Mouse (Mus musculus): ENCODE data around the gene Rit1. TPM values are rescaled to one million over a fixed set of nuclear protein-coding genes. Genes with fewer than 3 reads are reported as not detected.
A peak's percentile ranks its signal among the peaks of the same experiment; 100 is the strongest.

Gene Rit1
- 50.3 and 52.3 TPM in 2 replicates for polyA plus RNA-seq (2014; fragmentation: Nextera tagmentation; extraction: Ambion mirVana)

- WGBS, result 2% methylated on average over 27 of the region's 27 CpGs
- H3K9ac ChIP-seq (ENCODE audit: low read length), result peak within 1 kb of the TSS; percentile 69
- ATAC-seq (ENCODE audit: insufficient read depth, low FRiP score, low TSS enrichment) (peak; percentile 92), DNase-seq (ENCODE audit: low spot score) (peak; percentile 90)
- H3K27me3 ChIP-seq (ENCODE audit: control insufficient read depth, insufficient read depth, low read length), result no peaks in the 10 kb centered on the region
- H3K4me1 ChIP-seq (ENCODE audit: control insufficient read depth, insufficient read depth, low read length), result peaks cover 3% of the 10 kb centered on the region; the same call in 1 of the 2 replicates
- H3K36me3 ChIP-seq (ENCODE audit: control insufficient read depth, insufficient read depth, low read length), result peaks cover 3% of the 10 kb centered on the region
- peak within 1 kb of the TSS; percentile 74 for H3K4me3 ChIP-seq (ENCODE audit: low read depth, low read length)
- no peaks in the 10 kb centered on the region for H3K9me3 ChIP-seq (ENCODE audit: control insufficient read depth, low read length)
- H3K4me2 ChIP-seq (ENCODE audit: low read depth), result peak within 1 kb of the TSS; percentile 79
- H3K27ac ChIP-seq (ENCODE audit: low read depth, low read length), result 0 out of 2 replicates have a peak within 1 kb of the TSS, but pooled peaks have one; percentile 23
Observed at GRCm38 (mm10) chr3:88716399-88717197, at the start of gene Rit1. Rit1 (plus strand) TSS chr3:88716838.

GRCm38 (mm10) chr3:88677399-88677798, 39.2 kb upstream of the Rit1 start:
- peak; percentile 75 for DNase-seq (ENCODE audit: low spot score)
- WGBS, result 12% methylated on average over 11 of the region's 11 CpGs
- Histone ChIP-seq H3K4me2 (ENCODE audit: low read depth) (peak overlapping the region; percentile 37), H3K36me3 (ENCODE audit: control insufficient read depth, insufficient read depth, low read length) (no peaks in the 10 kb centered on the region), H3K4me3 (ENCODE audit: low read depth, low read length) (0 out of 2 replicates have a peak overlapping the region, but pooled peaks have one; percentile 12), H3K4me1 (ENCODE audit: control insufficient read depth, insufficient read depth, low read length) (no peaks in the 10 kb centered on the region), H3K9ac (ENCODE audit: low read length) (no peak overlapping the region), H3K9me3 (ENCODE audit: control insufficient read depth, low read length) (no peaks in the 10 kb centered on the region), H3K27me3 (ENCODE audit: control insufficient read depth, insufficient read depth, low read length) (no peaks in the 10 kb centered on the region), H3K27ac (ENCODE audit: low read depth, low read length) (no peak overlapping the region)
- peak; percentile 60; the same call in 1 of the 2 replicates for ATAC-seq (ENCODE audit: insufficient read depth, low FRiP score, low TSS enrichment)

- no peak overlapping the region for H3K4me2 ChIP-seq (ENCODE audit: low read depth)
- H3K36me3 ChIP-seq (ENCODE audit: control insufficient read depth, insufficient read depth, low read length), result peaks cover 2% of the 10 kb centered on the region
- WGBS, result 97% methylated on average over 2 of the region's 2 CpGs
- no peak overlapping the region for H3K4me3 ChIP-seq (ENCODE audit: low read depth, low read length)
- H3K4me1 ChIP-seq (ENCODE audit: control insufficient read depth, insufficient read depth, low read length), result peaks cover 12% of the 10 kb centered on the region
- no peaks in the 10 kb centered on the region for H3K9me3 ChIP-seq (ENCODE audit: control insufficient read depth, low read length)
- H3K9ac ChIP-seq (ENCODE audit: low read length), result no peak overlapping the region
- ATAC-seq (ENCODE audit: insufficient read depth, low FRiP score, low TSS enrichment) (no peak), DNase-seq (ENCODE audit: low spot score) (no peak)
- no peaks in the 10 kb centered on the region for H3K27me3 ChIP-seq (ENCODE audit: control insufficient read depth, insufficient read depth, low read length)
- H3K27ac ChIP-seq (ENCODE audit: low read depth, low read length), result no peak overlapping the region
Observed at GRCm38 (mm10) chr3:88683814-88684213, 32.8 kb upstream of the Rit1 start.

GRCm38 (mm10) chr3:88684236-88684979, 32.2 kb upstream of the Rit1 start:
- no peaks in the 10 kb centered on the region for H3K27me3 ChIP-seq (ENCODE audit: control insufficient read depth, insufficient read depth, low read length)
- DNase-seq (ENCODE audit: low spot score) (no peak), ATAC-seq (ENCODE audit: insufficient read depth, low FRiP score, low TSS enrichment) (no peak)
- H3K9me3 ChIP-seq (ENCODE audit: control insufficient read depth, low read length), result no peaks in the 10 kb centered on the region
- H3K27ac ChIP-seq (ENCODE audit: low read depth, low read length), result no peak overlapping the region
- H3K4me3 ChIP-seq (ENCODE audit: low read depth, low read length), result peak overlapping the region; percentile 98
- H3K4me1 ChIP-seq (ENCODE audit: control insufficient read depth, insufficient read depth, low read length), result peaks cover 12% of the 10 kb centered on the region
- WGBS, result 66% methylated on average over 7 of the region's 8 CpGs
- H3K4me2 ChIP-seq (ENCODE audit: low read depth), result peak overlapping the region; percentile 37
- peaks cover 6% of the 10 kb centered on the region for H3K36me3 ChIP-seq (ENCODE audit: control insufficient read depth, insufficient read depth, low read length)
- H3K9ac ChIP-seq (ENCODE audit: low read length), result no peak overlapping the region

- H3K4me3 ChIP-seq (ENCODE audit: low read depth, low read length), result peak within 1 kb of the TSS; percentile 98
- no peaks in the 10 kb centered on the region for H3K9me3 ChIP-seq (ENCODE audit: control insufficient read depth, low read length)
- ATAC-seq (ENCODE audit: insufficient read depth, low FRiP score, low TSS enrichment) (peak; percentile 99), DNase-seq (ENCODE audit: low spot score) (peak; percentile 96)
- peak within 1 kb of the TSS; percentile 81 for H3K27ac ChIP-seq (ENCODE audit: low read depth, low read length)
- peaks cover 9% of the 10 kb centered on the region for H3K36me3 ChIP-seq (ENCODE audit: control insufficient read depth, insufficient read depth, low read length)
- no peaks in the 10 kb centered on the region for H3K27me3 ChIP-seq (ENCODE audit: control insufficient read depth, insufficient read depth, low read length)
- peak within 1 kb of the TSS; percentile 96 for H3K9ac ChIP-seq (ENCODE audit: low read length)
- under 1% methylated on average over 47 of the region's 47 CpGs for WGBS
- peak within 1 kb of the TSS; percentile 93 for H3K4me2 ChIP-seq (ENCODE audit: low read depth)
- H3K4me1 ChIP-seq (ENCODE audit: control insufficient read depth, insufficient read depth, low read length), result peaks cover 12% of the 10 kb centered on the region
Observed at GRCm38 (mm10) chr3:88684980-88685941, 31.4 kb upstream of the Rit1 start, which contains the start of gene Khdc4. Khdc4 (plus strand) TSS chr3:88685803.

GRCm38 (mm10) chr3:88685958-88686451, 30.6 kb upstream of the Rit1 start:
- H3K27me3 ChIP-seq (ENCODE audit: control insufficient read depth, insufficient read depth, low read length), result no peaks in the 10 kb centered on the region
- H3K4me3 ChIP-seq (ENCODE audit: low read depth, low read length), result peak overlapping the region; percentile 98
- H3K9me3 ChIP-seq (ENCODE audit: control insufficient read depth, low read length), result no peaks in the 10 kb centered on the region
- H3K27ac ChIP-seq (ENCODE audit: low read depth, low read length), result peak overlapping the region; percentile 81
- 0% methylated on average over 44 of the region's 45 CpGs for WGBS
- peaks cover 14% of the 10 kb centered on the region for H3K36me3 ChIP-seq (ENCODE audit: control insufficient read depth, insufficient read depth, low read length)
- DNase-seq (ENCODE audit: low spot score), result peak; percentile 70
- peaks cover 12% of the 10 kb centered on the region for H3K4me1 ChIP-seq (ENCODE audit: control insufficient read depth, insufficient read depth, low read length)
- peak overlapping the region; percentile 96 for H3K9ac ChIP-seq (ENCODE audit: low read length)
- peak; percentile 77 for ATAC-seq (ENCODE audit: insufficient read depth, low FRiP score, low TSS enrichment)
- H3K4me2 ChIP-seq (ENCODE audit: low read depth), result peak overlapping the region; percentile 93

GRCm38 (mm10) chr3:88686734-88687611, 29.7 kb upstream of the Rit1 start:
- no peak for ATAC-seq (ENCODE audit: insufficient read depth, low FRiP score, low TSS enrichment)
- Histone ChIP-seq H3K4me1 (ENCODE audit: control insufficient read depth, insufficient read depth, low read length) (peaks cover 12% of the 10 kb centered on the region), H3K9me3 (ENCODE audit: control insufficient read depth, low read length) (no peaks in the 10 kb centered on the region), H3K4me2 (ENCODE audit: low read depth) (peak overlapping the region; percentile 93), H3K4me3 (ENCODE audit: low read depth, low read length) (peak overlapping the region; percentile 98), H3K27ac (ENCODE audit: low read depth, low read length) (no peak overlapping the region), H3K27me3 (ENCODE audit: control insufficient read depth, insufficient read depth, low read length) (no peaks in the 10 kb centered on the region), H3K36me3 (ENCODE audit: control insufficient read depth, insufficient read depth, low read length) (peaks cover 18% of the 10 kb centered on the region), H3K9ac (ENCODE audit: low read length) (peak overlapping the region; percentile 96)
- 57% methylated on average over 13 of the region's 13 CpGs for WGBS
- DNase-seq (ENCODE audit: low spot score), result no peak

Data from neural tube, embryonic 11.5 days (tissue).